Mouse (Mus musculus) retina, adult 2 months (tissue): ENCODE measurements around the gene Fam110a.
"Not testable (repeated sequence)": the region's sequence is repeated elsewhere in the genome, so short reads cannot be mapped to it uniquely, and the experiment has no call there.

Experiments used
- DNase-seq: peaks from one replicate; pipeline ENCODE4 v3.0.0-alpha.2; 2012; ENCODE audit warnings: low read depth, low spot score

Fam110a gene

DNA sequence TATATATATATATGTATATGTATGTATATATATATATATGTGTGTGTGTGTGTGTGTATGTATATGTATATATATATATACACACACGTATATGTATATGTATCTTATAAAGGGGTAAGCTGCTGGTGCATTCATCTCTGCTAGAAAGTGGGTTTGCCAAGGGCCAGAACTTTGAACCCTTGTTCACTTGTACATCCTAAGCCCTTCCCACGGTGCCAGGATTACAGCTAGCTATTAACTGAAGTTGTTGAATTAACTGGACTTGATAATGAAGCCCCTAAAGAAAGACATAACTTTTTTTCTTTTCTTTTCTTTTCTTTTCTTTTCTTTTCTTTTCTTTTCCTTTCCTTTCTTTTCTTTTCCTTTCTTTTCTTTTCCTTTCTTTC is 17.2 kb upstream of the Fam110a start:
- not testable (repeated sequence) for DNase-seq

DNA sequence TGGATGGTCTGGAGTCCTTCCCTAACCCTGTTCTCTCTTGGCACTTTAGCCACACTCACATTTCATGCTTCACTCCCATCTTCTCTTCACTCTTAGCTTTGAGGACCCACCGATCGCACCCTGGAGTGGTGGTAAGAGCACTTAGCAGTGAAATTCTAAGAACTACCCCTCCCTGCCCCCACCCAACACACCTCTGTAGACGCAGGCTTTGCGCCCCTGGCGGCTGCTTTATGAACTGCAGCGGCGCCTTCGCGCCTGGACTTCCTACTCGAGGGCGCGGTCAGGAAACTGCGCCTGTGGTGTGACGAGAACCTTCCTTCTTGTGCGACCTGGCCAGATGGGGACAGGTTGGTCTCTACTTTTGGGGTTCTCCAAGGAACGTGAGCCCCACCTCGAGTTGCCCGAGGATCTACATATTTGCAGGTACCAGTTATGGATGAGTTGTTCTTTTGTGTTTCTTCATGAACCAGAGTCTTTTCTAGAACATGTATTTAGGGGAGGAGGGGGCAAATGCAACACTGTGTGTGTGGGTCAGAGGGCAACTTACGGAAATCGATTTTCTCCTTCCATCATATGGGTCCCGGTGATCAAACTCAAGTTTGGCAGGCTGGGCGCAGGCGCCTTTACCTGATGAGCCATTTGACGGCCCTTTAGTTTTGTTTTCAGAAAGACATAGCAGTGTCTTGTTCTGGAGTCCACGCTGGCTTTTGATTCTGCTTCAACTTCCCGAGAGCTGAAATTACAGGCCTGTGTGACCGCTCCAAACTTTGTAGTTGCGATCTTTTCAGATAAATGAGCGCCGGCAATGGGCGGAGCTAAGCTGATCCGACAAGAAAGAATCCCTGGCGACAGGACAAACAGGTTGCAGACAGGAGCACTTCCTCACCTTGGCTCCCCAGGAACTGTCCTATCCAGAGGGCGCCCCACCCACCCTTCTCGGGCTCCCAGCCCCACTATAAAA is 16.5 kb upstream of the Fam110a start, which contains the start of gene Slc52a3:
Slc52a3 (plus strand) TSS at position 283 of the 961 bp plus-strand sequence.
- peak; percentile 52 for DNase-seq

DNA sequence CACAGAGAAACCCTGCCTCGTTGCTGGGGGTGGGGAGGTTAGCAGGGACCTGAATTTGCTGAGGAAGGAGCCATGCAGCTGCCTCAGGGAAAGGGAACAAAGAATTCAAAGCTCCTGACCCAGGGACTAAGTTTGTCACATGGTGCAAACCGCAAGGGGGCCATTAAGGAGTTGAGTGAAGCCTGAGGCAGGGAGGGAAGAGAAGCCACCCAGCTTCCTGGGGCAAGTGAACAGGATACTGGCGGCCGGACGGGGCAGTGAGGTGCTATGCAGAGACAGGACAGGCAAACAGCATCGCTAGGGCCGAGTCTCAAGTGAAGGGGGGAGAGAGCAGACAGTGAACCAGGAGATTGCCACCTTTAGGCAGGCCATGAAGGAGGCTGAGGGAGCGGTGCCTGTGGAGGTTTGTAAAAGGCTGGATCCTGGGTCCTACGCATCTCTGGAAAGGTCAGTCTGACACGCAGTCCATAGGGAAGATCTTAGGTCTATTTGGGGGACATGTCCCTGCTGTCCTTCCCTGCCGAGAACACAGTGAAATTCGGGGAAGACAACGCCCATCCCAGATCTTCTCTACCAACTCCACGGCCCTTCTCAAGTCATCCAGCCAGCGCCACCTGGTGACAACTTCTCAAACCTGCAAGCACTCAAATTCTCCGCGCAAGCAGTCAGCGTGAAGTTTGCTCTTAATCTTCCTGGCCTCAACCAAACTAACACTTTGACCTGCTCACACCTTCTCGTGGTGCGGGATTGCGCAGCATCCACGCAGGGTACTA is 14.5 kb upstream of the Fam110a start:
- DNase-seq = peak; percentile 57

DNA sequence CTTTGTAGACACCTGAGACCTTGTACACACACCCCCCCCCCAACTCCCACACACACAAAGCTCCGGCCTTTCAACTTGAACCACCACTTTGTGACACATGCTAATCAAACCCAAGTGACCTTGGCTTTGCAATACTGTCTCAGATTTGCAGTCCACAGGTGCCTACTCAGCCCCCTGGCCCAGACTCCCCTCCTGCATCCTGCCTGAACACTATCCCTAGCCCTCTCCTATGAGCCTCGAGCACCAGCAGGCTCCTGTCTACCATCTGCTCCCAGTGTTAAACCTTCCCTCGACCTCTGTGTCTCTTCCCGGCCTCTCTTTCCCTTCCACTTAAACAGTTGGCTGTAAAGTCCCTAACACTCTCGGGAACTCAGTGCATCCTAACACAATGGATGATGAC is 11.4 kb upstream of the Fam110a start:
- DNase-seq = no peak

GRCm38 (mm10) chr2:151990985-151991394 is 11.0 kb upstream of the Fam110a start:
- no peak for DNase-seq

DNA sequence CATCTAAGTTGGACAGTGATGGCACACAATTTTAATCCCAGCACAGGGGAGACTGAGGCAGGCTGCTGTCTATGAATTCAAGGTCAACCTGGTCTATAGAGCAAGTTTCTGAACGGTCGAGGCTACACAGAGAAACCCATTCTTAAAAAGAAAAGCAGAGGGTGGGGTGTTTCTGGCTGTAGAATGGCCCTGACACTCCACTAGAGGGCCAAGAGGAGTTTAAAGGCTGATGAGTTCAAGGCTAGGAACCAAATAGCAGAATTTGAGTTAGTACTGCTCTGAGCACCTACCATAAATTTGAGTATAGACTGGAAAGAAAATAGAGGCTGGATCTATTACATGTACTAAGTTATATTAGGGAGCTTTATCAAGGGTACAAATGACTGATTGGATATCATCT is 9.0 kb upstream of the Fam110a start:
- no peak for DNase-seq

- no peak for DNase-seq
Measured at GRCm38 (mm10) chr2:151986958-151987357, 6.9 kb upstream of the Fam110a start.

DNA sequence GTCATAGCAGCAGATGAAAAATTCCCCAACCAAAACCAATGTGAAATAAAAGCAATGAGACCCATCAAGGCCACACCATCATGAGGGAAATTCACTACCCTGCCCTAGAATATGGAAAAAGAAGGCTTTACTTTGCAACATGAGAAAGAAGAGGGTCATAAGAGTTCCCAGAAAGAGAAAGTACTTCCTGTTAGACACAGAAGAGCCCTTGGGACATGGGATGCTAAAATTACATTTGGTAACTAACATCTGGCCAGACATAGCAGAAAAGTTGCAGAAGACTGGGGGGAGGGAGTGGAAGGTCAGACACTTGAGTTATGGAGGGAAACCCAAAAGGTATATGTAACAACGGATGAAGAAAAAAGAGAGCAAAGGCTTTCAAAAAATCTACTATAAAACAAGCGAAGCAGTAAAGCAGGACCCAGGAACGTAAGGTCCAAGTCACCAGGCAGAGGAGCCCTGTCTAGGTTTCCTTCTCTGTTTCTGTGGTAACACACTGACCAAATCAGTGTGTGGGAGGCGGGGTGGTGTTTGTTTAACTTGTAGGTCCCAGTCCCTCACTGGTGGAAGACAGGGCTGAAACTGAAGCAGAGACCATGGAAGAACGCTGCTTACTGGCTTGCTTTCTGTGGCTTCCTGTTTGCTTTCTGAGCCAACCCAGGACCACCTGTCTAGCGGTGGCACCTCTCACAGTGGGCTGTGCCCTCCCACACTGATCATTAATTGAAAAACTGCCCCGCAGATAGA is 5.6 kb upstream of the Fam110a start:
- DNase-seq = no peak

- DNase-seq = no peak
Measured at GRCm38 (mm10) chr2:151984019-151984418, 4.0 kb upstream of the Fam110a start.

DNA sequence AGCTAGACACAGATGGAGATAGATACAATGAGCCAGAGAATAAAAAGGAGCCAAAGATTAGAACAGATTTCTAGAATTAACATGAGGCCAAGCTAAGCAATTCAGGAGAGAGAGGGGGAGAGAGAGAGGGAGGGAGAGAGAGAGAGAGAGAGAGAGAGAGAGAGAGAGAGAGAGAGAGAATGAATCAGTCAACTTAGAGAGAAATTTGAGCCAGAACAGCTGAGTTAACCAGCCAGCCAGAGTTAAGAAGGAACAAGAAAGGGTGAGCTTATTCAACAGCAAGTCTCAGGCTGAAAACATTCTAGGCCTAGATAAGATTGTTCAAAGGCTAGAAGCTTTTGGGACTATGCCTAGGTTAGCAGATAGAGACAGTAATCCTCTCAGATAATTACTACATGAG is 2.5 kb upstream of the Fam110a start:
- no peak for DNase-seq

GRCm38 (mm10) chr2:151981268-151981667 is 1.2 kb upstream of the Fam110a start:
- DNase-seq = no peak

GRCm38 (mm10) chr2:151980355-151980693 is 305 bp upstream of the Fam110a start:
- DNase-seq = no peak

DNA sequence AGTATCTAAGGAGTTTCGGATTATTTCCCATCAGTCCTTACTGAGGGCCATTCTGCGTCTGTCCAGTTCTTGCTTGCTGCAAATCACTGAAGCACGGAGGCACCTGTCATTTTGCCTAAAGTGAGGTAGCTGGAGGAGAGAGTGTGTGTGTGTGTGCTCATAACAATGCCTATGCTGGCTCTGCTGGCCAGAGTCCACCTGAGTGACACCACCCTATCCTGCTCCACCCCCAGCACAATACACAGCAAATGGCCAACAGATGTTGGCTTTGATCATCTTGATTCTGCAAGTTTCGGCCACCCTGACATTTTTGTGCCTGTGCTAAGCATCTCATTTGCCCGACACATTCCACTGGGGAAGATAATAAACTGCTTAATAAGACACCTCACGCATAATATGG is 1.5 kb downstream of the Fam110a start:
- DNase-seq = no peak

GRCm38 (mm10) chr2:151977689-151978440 is 2.2 kb downstream of the Fam110a start:
- DNase-seq = no peak

DNA sequence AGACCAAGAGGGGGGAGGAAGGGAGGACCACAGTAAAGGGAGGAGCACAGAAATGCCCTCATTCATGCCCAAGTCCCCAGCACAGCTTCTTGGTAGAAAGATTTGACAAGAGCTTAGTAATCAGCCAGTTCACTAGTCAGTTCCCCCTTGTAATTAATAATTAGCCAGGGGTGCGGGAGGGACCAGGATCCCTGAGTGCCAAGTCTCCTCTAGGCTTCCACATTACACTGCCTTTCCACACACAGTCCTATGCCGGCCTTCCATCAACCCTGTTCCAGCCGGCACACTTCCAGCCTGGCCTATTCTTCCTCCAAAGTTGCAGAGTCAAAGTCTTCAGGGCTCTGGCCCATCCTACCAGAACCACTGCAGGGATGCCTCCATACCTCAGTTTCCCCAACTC is 4.0 kb downstream of the Fam110a start:
- no peak for DNase-seq

GRCm38 (mm10) chr2:151975295-151975694 is 4.7 kb downstream of the Fam110a start:
- DNase-seq = no peak

- no peak for DNase-seq
Measured at GRCm38 (mm10) chr2:151973595-151974562, 6.1 kb downstream of the Fam110a start.

GRCm38 (mm10) chr2:151972880-151973594 is 7.0 kb downstream of the Fam110a start:
- DNase-seq = peak; percentile 69

DNA sequence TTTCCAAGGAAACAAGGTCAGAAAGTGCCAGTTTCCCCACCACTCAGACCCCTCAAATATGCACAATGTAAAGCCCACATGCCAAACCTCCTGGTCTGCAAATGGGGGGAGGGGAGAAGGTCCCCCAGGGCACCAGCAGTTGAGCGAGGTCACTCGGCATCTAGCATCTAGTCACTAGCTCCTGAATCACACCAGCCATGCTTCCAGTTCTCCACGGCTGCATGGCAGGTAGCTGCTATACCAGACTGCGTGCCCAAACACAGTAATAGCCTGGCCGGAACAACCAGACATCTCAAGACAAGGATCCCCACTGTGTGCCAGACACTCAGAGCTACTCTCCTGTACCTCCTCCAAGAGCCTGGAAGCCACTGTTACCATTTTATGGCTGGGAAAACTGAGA is 8.3 kb downstream of the Fam110a start:
- no peak for DNase-seq
